Mouse (Mus musculus) frontal cortex, adult (tissue): ENCODE data around the gene Il10rb.
"Not testable (repeated sequence)": the region's sequence is repeated elsewhere in the genome, so short reads cannot be mapped to it uniquely, and the experiment has no call there.

Experiments used
- ATAC-seq: cut with Nextera tagmentation; 2 replicates; pipeline ENCODE4 v1.9.2; 2017; ENCODE audit warnings: mild to moderate bottlenecking, moderate library complexity, mixed read lengths; ENCODE audit not compliant: low TSS enrichment

Gene Il10rb

DNA sequence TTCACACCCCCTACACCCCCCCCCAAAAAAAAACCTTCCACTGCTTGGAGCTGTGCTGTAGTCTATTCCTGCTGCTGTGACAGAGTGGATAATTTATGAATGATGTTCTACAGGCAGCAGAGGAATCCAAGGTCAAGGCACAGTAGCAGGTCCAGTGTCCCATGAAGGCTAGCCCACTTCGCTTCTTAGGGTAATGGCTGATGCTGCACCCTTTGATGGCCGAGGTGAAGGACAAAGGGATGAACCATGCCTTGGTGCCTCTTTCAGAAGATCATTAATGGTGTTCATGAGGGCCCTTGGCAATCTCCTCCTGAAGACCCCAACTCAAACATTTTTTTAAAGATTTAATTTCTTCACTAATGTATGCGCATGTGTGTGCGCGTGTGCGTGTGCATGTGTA, 10.4 kb downstream of the Il10rb start:
- ATAC-seq: no peak

DNA sequence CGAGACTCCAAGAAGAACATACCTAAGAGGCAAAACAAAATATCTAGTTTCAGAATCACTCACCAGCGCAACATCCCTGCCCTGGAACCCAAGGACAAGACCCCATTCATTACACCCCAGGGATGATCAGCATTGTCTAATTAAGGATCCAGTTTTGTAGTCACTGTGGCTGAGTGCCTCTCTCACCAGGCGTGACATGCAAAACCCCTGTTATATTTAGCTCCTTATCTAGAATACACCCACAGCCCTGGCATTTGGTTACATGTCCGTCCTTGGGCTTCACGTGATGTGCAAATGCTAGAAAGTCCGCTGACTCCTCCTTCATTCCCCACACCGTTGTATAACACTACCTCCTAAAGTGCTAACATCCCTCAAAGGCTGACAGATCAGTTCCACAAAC, 11.0 kb downstream of the Il10rb start:
- no peak for ATAC-seq

DNA sequence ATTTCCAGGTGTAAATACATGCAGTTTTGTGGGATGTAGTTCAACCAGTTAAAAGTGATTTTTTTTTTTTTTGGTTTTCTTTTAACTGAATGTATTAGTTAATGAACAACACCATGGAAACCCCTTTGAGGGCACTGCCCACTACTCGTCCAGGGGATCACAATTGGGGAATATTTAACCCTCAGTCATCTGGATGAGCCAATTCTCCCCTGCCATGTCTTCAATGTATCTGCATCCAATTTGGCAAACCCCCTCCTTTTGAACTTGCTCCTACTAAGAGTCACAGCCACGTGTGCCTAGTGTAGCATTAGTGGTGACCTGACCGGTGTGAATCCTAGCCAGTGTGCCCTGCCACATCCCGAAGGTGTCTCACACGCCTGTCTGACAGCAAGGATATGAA, 12.6 kb downstream of the Il10rb start:
- ATAC-seq: no peak

DNA sequence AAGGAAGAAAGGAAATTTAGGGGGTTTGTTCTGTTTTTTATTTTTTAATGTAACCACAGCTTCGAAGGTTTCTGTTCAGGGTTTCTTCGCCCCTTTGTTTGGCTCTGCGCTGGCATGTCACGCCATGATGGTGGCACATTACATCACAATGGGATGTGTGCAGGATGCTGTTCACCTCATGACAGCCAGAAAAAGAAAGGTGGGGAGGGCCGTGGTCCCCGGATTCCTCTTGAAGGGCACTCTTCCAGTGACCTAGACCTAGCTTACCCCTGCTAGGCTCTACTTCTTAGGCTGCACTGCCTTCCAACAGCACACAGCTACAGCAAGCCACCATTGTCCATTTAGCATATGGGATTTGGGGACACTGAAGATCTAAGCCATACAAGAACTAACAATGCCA, 19.9 kb downstream of the Il10rb start:
- no peak for ATAC-seq

DNA sequence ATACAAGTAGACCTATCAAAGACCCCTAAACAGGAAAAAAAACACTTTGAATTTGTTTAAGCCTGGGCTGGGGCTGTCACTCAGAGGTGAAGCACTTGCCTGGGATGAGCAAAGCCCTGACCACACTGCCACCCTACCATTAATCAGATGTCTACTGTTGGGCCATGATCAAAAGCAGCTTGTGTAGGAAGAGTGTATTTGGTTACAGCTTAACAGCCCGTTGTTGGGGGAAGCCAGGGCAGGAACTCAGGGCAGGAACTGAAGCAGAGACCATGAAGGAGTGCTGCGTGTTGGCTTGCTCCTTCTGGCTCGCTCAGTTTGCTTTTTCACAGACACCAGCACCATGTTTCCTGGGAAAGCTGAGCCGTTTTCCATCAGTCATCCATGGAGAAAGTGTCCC, 20.6 kb downstream of the Il10rb start:
- no peak for ATAC-seq

DNA sequence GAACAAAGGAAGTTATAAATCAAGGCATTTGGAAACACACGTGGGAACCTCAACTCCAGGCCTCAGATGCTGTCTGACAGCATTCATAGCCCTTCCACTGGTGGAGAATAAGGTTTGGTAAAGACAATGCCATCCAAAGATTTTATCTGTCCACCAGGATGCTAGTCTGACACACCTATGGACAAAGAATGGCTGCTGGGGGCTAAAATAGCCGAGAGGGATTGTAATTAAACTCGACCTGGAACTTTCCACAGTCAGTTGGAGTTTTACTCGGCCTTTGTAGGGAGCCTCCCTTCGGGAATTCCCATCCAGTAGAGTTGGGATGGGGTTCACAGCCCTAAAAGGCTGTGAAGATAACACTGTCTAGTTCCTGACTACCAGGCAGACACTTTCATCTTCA, 21.5 kb downstream of the Il10rb start:
- ATAC-seq: no peak

DNA sequence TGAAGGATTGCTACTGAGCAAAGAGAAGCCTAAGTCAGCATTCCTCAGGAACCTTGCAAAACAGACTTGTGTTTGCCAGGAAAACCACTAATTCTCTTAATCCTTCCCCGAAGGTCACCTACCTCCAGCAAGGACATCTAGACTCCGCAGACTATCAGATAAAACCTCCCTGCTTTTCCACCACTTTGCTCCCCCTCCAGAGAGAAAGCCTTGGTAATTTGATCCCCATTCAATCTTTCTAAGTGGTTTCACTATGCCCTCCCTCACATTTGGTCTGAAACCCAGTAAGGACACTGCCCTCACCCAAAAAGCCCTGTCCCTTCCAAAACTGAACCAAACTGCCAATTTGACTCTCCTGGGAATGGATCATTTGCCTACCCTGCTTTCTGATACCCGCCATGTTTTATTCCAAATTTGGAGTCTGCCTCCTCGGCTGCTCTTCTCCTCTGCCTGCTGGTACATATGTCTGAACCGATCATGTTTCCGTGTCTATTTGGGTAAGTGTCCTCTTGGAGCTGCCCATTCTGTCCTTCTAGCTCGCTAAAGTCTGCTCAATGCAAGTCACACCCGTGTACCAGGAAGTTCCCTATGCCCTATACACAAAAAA, 22.4 kb downstream of the Il10rb start:
- no peak for ATAC-seq

DNA sequence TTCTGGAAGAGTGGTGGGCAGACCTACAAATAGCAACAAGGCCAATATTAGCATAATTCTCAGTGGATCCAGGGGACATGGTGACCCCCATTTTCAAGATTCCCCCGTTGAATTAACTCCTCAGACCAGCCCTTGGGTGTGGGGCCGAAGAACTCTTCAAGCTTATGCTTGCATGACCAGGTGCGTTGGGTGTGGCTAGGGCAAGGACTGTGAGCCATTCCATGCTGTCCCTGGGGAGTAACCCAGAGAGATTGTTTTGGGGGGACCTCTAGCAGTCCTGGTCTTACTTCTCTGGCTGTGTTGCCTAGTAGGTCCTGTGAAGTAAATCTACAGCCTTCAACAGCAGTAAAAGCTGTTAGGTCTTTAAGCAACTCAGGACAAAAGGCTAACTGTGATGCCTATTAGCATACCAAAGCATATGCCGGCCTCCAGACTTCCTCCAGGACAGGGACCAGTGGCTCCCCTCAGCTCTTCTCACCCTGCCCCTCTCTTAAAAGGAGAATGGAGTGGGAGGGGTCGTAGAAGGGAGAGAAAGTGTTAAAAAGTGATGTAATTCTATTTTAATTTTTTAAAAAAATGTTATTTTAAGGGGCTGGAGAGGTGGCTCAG, 26.9 kb downstream of the Il10rb start:
- ATAC-seq: no peak

DNA sequence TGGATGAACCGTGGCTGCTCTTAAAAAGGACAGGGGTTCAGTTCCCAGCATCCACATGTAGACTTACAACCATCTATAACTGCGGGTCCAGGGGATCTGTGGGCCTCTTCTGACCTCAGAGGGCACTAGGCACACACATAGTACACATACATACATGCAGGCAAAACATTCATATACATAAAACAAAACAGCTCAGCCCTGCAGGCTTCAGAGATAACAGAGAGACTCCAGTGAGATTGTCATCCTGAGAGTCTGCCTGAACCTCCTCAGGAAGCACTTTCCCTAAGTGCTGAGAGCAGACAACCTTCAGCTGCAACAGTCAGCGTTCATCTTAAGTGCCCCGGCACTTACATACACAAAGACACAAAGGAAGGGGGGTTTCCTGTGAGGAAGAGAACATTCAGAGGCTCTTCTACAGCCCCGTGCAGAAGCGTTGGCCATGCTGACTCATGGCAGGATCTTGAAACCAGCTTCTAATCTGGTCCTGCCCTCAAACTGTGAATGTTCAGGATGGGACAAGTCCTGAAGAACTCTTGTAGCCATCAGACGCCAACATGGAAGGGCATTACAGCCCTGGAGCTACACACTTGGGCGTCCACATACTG, 27.5 kb downstream of the Il10rb start:
- ATAC-seq: no peak

DNA sequence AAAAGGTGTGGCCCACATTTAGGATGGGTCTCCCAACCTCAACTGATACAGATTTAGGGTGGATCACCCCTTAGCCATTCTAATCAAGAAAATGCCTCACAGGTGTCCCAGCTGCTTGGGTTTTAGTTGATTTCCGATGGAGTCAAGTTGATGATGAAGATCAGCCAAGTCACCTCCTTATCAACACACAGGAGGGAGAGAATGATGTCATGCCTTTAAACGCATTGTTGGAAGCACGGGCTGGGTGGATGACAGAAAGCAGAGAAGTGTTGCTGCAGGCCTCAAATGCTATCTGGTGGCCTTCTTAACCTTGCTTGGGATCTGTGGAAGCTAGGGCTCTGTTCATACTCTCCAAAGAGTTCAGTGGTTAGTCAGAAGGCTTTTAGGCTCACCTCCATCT, 28.2 kb downstream of the Il10rb start:
- no peak for ATAC-seq

DNA sequence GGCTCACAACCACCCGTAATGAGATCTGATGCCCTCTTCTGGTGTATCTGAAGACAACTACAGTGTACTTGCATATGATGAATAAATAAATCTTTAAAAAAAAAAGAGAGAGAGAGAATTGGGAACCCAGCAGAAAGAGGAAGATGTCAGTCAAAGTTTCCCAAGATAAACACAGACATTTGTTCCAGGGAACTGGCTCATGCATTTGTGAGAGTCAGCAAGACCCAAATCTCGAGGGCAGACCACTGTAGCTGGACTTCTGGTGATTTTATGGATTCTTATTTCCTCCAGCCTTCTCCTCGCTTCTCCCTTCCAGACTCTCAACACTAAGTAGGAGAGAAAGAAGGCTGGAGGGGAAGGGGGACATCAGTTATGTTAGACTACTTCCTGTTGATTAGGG, 32.1 kb downstream of the Il10rb start:
- no peak for ATAC-seq

DNA sequence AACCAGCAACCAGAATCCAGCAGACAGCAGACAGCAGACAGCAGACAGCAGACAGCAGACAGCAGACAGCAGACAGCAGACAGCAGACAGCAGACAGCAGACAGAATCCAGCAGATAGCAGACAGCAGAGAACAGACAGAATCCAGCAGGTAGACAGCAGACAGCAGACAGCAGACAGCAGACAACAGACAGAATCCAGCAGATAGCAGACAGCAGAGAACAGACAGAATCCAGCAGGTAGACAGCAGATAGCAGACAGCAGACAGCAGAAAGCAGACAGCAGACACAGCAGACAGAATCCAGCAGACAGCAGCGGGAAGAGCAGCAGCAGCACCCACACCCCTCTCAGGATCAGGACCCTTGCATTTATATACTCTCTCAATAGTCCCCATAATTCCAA, 32.6 kb downstream of the Il10rb start:
- ATAC-seq: not testable (repeated sequence)

DNA sequence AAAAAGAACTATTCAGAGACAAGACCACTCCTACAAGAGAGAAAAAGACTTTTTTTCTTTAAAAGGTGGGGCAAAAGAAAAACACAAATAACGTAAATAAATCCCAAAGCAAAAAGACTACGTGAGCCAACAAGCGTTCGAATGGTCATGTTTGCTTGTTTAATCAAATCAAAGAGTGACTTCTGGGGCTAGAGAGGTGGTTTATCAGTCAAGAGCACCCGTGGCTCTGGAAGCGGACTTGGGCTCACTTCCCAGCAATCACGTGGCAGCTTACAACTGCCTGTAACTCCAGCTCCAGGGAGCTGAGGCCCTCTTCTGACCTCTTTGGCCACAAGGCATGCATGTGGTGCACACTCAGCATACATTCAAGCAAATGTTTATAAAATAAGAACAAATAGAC, 35.4 kb downstream of the Il10rb start:
- ATAC-seq: no peak

DNA sequence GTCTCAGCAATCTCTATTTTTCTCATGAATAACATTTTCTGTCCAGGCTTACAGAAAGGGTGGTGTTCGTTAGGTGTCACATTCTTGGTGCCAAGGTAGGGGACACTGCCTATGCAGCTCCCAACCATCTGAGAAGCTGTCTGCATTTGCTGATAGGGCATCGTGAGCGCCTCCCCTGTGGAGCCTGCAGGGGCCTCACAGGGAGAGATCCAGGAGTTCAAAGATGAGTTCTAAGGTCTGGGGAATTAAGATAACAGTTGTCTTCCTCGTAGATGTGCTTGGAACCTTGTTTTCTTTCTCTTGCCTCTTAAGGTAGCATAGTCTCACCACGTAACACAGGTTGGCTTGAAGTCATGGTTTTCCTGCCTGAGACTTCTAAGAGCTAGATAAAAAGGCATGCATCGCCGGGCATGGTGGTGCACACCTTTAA, 35.9 kb downstream of the Il10rb start:
- ATAC-seq: no peak

DNA sequence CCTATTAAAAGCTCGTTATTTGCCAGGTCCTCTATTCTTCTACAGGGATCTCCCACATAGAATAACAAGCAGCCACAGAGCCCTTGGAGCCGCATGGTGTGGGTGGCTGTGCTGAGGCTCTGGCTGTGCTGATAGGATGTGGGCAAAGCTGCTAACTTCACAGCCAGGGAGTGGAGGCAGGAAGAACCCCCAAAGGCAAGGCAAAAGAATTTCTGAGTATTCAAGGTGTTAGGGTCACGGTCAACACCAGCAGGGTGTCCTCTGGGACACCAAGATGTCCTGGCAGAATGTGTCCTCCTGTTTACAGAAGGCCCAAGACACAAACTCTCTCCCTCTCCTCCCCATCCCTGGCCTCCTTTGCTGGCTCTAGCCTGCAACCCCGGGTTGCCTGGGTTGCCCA, 36.5 kb downstream of the Il10rb start:
- ATAC-seq: peak; percentile 97

DNA sequence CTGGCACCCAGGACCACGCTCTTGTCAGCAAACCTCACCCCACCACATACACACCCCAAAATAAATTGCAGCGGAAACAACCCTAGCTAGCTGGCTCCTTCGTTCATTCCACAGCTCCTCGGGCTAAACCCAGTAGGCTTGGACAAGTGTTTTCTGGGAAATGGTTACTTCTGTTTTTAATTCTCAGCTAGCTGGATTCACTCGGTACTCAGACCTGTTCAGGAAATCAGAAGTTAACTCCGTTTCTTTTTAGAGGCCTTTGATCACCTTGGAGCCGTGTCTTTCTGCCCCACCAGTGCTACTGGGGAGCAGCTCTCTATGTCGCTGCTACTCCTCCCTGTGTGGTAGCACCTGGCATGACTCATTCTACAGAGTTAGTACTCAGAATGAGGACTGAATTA, 37.2 kb downstream of the Il10rb start:
- peak; percentile 86 for ATAC-seq

DNA sequence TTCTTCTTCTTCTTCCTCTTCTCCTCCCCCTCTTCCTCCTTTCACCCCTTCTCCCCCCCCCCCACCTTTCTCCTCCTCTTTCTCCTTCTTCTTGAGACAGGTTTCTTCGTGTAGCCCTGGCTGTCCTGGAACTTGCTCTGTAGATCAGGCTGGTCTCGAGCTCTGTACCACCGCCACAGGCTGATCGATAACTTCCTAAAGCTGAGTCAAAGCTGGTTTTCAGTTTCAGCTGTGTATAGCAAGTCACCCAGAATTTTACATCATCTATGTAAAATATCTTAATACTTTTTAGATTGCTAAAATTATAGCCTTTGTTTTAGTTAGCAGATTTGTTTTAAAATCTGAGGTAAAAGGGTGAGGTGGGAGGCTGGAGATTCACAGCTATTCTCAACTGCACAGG, 38.9 kb downstream of the Il10rb start:
- ATAC-seq: no peak

DNA sequence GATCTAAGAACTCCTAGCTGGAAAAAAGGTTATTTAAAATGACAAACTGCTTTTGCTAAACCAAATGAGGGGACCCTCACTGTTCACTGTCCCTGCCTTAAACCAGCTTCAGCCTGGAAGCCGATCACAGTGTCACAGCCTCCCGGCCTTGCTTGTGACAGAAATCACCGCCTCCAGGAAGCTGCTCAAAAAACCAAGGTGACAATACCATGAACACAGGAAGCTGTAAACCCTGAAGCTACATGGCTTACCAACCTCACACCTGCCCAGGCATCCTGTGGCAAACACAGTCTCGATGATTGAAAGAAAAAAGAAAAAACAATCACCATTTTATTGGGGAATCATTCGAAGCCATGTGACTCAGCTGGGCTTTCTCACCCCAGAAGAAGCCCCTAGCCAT, 39.6 kb downstream of the Il10rb start:
- ATAC-seq: no peak

DNA sequence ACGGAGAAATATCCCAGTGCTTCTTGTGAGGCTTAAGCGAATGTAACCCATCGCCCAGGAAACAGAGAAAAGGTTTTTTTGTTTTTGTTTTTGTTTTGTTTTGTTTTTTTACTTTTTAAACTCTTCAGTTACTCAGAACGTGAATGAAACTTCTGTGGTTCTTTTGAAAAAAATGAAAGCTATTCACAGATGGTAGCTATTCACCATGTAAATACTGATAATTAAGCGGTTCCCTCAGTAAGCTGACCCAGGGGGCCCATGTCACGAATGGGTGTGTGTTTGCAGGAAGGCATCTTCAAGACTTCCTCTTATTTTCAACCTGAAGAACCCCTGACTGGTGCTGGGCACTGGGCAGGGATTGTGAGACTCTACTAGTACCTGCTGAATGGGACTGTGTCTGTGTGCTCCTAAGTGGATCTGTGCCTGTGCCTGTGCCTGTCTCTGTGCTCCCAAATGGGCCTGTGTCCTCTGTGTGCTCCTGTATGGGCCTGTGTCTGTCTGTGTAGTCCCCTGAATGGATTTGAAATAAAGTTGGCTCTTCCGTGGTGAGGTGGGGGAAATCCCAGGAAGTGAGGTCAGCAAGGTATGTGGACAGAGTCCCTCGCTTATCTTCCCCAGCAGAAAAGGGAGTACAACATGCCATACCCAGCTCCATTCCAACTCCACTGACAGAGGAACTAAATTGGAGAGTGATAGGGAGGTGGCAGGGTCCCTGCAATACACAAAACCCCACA, 41.0 kb downstream of the Il10rb start:
- ATAC-seq: no peak

DNA sequence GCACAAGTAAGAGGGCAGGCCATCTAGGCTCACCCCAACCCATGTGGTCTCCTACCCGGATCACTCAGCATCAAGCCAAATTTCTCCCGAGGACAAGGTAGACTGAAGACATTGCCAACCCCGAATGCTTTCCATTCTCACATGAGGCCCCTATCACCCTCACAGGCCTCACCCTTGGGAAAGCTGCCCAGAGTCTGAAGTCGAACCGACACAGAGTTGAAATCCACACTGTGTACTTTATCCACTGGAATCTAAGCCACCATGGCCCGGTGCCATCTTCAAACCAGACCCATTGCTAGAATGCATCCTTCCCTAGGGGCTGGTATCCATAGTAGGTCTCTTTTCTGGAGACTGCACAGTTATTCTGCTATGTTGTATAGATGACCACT, 41.5 kb downstream of the Il10rb start:
- ATAC-seq: no peak

DNA sequence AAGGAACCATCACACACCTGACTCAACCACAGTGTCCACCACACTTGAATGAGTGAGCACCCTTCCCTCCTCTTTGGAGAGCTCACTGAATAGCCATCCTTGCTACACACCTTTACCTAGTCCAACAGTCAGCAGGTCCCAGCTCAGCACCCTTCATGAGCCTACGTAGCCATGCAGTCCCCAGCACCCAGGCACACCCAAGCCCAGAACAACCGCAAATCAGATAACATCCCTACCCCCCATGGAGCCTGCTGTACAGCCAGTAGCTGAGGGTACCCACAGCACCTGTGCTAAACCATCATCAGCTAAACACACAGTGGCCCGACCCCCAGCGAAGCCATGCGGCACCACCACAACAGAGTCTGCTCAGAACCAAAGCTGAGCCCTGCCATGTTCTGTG, 42.1 kb downstream of the Il10rb start:
- ATAC-seq: no peak

DNA sequence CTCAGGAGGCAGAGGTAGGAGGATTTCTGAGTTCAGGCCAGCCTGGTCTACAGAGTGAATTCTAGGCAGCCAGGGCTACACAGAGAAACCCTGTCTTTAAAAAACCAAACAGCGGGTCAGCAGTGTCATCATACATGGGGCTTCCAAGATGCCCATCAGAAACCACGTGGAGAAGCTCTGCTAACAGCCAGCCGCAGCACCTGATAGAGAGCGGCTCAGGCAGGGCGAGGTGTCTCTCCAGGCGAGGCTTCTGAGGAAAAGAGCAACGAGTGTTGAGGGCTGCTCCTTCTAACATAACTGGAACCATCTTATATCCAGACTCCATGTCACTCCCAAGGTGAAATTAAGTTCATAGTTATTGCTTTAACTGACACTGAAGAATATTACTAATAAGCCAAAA, 42.9 kb downstream of the Il10rb start:
- no peak for ATAC-seq
